Mouse (Mus musculus): ENCODE results near the gene Gabrb1.

DNA sequence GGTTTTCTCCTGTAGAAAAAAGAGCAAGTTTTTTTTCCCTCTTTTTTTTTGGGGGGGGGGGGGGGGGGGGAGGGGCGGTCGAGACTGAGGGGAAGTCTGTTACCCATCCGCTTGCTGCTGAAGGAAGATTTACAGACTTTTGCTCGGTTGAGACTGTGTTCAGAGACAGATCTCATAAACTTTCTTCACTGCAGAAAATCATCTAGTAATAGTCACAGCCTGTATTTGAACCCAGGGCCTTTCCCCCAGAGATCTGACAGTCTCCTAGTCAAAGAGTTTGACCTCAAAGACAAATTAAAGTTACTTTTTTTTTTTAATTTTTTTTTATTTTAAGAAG, 510.3 kb downstream of the Gabrb1 start:
- TF ChIP-seq EP300 (IDR thresholded peaks at IDR 0.05; ENCODE audit: insufficient read depth, low read depth, low read length) (no peak), POLR2A (IDR thresholded peaks at IDR 0.05; ENCODE audit: insufficient read depth, low read length) (no peak)
